In genomic region chr4:134641711-134642516, GRCm38 (mm10) we compare ENCODE assay signal across 11 mouse cellular contexts.
DNase-seq lines count a peak whose midpoint lies in the region; ATAC-seq and TF ChIP-seq lines count a peak whose summit lies in the region.
"Had no signal": no experiment of that assay in that cellular context is flagged by ENCODE, and none has a peak within 500 bp of the region (broad histone marks: within the 10 kb centered on the region; RNA-seq: fewer than 3 reads in every experiment).

No protein-coding gene starts in this region.

- 80% methylated on average over 30 of the region's 30 CpGs for WGBS in heart, embryonic 13.5 days
- 85% methylated on average over 30 of the region's 30 CpGs for WGBS in heart, adult 2 months
- WGBS in embryonic facial prominence, embryonic 15.5 days, result 57% methylated on average over 30 of the region's 30 CpGs
- 78% methylated on average over 30 of the region's 30 CpGs for WGBS in neural tube, embryonic 15.5 days

- H3K4me1 ChIP-seq in heart, embryonic 13.5 days, result peaks cover 31% of the 10 kb centered on the region
- H3K4me1 ChIP-seq in heart, adult 2 months (ENCODE audit: control insufficient read depth, insufficient read depth, low read length), result no peaks in the 10 kb centered on the region
- H3K4me1 ChIP-seq in embryonic facial prominence, embryonic 15.5 days, result peaks cover 24% of the 10 kb centered on the region
- peaks cover 16% of the 10 kb centered on the region for H3K4me1 ChIP-seq in neural tube, embryonic 15.5 days

- no peak for ATAC-seq in heart, embryonic 13.5 days (ENCODE audit: extremely low read depth, insufficient number of reproducible peaks, low FRiP score, low TSS enrichment)
- ATAC-seq in embryonic facial prominence, embryonic 15.5 days (ENCODE audit: insufficient number of reproducible peaks, low FRiP score, low TSS enrichment, low read depth), result peak; percentile 69
- 0 out of 2 replicates have a peak, but pooled peaks have one; percentile 30 for ATAC-seq in neural tube, embryonic 15.5 days (ENCODE audit: low FRiP score)
- ATAC-seq: activated CD4-positive, CD25-positive, alpha-beta regulatory T cell, adult 4 months had no signal

- no peak overlapping the region for H3K4me3 ChIP-seq in heart, embryonic 13.5 days
- no peak overlapping the region for H3K4me3 ChIP-seq in heart, adult 2 months
- H3K4me3 ChIP-seq in embryonic facial prominence, embryonic 15.5 days (replicated peaks), result no peak overlapping the region
- no peak overlapping the region for H3K4me3 ChIP-seq in neural tube, embryonic 15.5 days (replicated peaks)

- peaks cover 4% of the 10 kb centered on the region; the same call in 1 of the 2 replicates for H3K9me3 ChIP-seq in heart, embryonic 13.5 days
- no peaks in the 10 kb centered on the region for H3K9me3 ChIP-seq in embryonic facial prominence, embryonic 15.5 days (replicated peaks)
- H3K9me3 ChIP-seq in neural tube, embryonic 15.5 days (replicated peaks), result no peaks in the 10 kb centered on the region

- no peaks in the 10 kb centered on the region for H3K27me3 ChIP-seq in heart, embryonic 13.5 days (replicated peaks)
- H3K27me3 ChIP-seq in heart, adult 2 months (ENCODE audit: control insufficient read depth, insufficient read depth, low read length), result no peaks in the 10 kb centered on the region
- H3K27me3 ChIP-seq in embryonic facial prominence, embryonic 15.5 days, result no peaks in the 10 kb centered on the region
- no peaks in the 10 kb centered on the region for H3K27me3 ChIP-seq in neural tube, embryonic 15.5 days (replicated peaks)

- intact Hi-C loops in heart, adult 2 months (cut with DNase I), result no loop called here

- no peak for TF ChIP-seq EP300 in heart, adult 2 months (IDR thresholded peaks at IDR 0.05; ENCODE audit: insufficient read depth, low read depth, low read length)

- no peak for TF ChIP-seq CTCF in heart, adult 2 months (IDR thresholded peaks at IDR 0.05)

- peaks cover 12% of the 10 kb centered on the region for H3K36me3 ChIP-seq in heart, embryonic 13.5 days
- H3K36me3 ChIP-seq in heart, adult 2 months (ENCODE audit: control insufficient read depth, insufficient read depth, low read length), result no peaks in the 10 kb centered on the region
- H3K36me3 ChIP-seq in embryonic facial prominence, embryonic 15.5 days, result no peaks in the 10 kb centered on the region
- H3K36me3 ChIP-seq in neural tube, embryonic 15.5 days, result no peaks in the 10 kb centered on the region

- H3K9ac ChIP-seq in heart, embryonic 13.5 days, result peak overlapping the region; percentile 12; the same call in 1 of the 2 replicates
- no peak overlapping the region for H3K9ac ChIP-seq in heart, adult 2 months (ENCODE audit: low read depth, low read length)
- H3K9ac ChIP-seq in embryonic facial prominence, embryonic 15.5 days, result no peak overlapping the region
- no peak overlapping the region for H3K9ac ChIP-seq in neural tube, embryonic 15.5 days (replicated peaks)

- H3K27ac ChIP-seq in heart, embryonic 13.5 days (replicated peaks), result no peak overlapping the region
- H3K27ac ChIP-seq in heart, adult 2 months, result no peak overlapping the region
- H3K27ac ChIP-seq in embryonic facial prominence, embryonic 15.5 days (replicated peaks), result no peak overlapping the region
- H3K27ac ChIP-seq in neural tube, embryonic 15.5 days (replicated peaks), result no peak overlapping the region

- H3K79me2 ChIP-seq in heart, adult 2 months (replicated peaks; ENCODE audit: control insufficient read depth, insufficient read depth, low read length), result peaks cover 1% of the 10 kb centered on the region; the same call in 1 of the 2 replicates

- TF ChIP-seq POLR2A in heart, adult 2 months (IDR thresholded peaks at IDR 0.05; ENCODE audit: insufficient read depth, low read depth, low read length), result no peak

- no peak overlapping the region for H3K4me2 ChIP-seq in heart, embryonic 13.5 days
- no peak overlapping the region for H3K4me2 ChIP-seq in embryonic facial prominence, embryonic 15.5 days (replicated peaks)
- no peak overlapping the region for H3K4me2 ChIP-seq in neural tube, embryonic 15.5 days
- H3K4me2 ChIP-seq: heart, embryonic 11.5 days had no signal

- no peak for DNase-seq in heart, adult 2 months
- DNase-seq in CD4-positive helper T cell, adult 2 months (ENCODE audit: low read depth, low spot score), result peak; percentile 75
- no peak for DNase-seq in adrenal gland, adult 8-10 months
- DNase-seq in adrenal gland, adult (ENCODE audit: inconsistent age in 2 of 2, low spot score in 1 of 2), result no peak
- no peak for DNase-seq in B cell, adult 2 months
- DNase-seq: lung, postnatal 14 days had no signal
